Mouse (Mus musculus): ENCODE measurements around the gene Ppp1r17.

DNA sequence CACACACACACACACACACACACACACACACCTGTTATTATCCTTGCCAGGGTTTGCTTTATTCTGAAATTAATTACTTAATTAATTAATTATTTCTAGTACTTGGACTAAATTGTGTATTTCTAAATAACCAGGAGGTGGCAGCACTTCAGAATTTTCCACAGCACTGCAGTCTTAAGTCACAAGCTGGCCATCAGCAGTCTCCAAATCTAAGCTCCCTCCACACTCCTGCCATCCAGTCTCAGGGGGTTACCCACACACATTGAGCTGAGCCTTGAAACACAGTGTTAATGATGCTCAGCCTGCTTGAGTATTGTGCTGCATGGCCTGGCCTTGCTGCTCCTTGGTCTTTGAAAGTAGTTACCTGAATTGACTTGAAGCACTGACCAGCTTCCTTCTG, 44.3 kb upstream of the Ppp1r17 start:
- no peak for TF ChIP-seq CTCF (IDR thresholded peaks at IDR 0.05; ENCODE audit: borderline replicate concordance, insufficient read depth, low read length)
- TF ChIP-seq POLR2A (IDR thresholded peaks at IDR 0.05; ENCODE audit: low read depth, low read length) = no peak

Measured in embryonic fibroblast, embryonic 13.5 days (primary cell).